Mouse (Mus musculus) layer of hippocampus, postnatal 25 days (tissue): ENCODE results near the gene Gm20683. TPM values are rescaled to one million over a fixed set of nuclear protein-coding genes. Genes with fewer than 3 reads are reported as not detected.
"Not testable (repeated sequence)": the region's sequence is repeated elsewhere in the genome, so short reads cannot be mapped to it uniquely, and the experiment has no call there.

Source experiments
- DNase-seq, 2 experiments: peaks; one replicate each; pipeline ENCODE4 v3.0.0; 2022; ENCODE audit warnings: mixed read lengths in 2 of 2, low spot score in 1 of 2; ENCODE audit errors: extremely low spot score in 1 of 2
- total RNA-seq, 2 experiments: library from RNA; stranded (reverse); gene quantifications; 2 replicates each; pipeline ENCODE4 v1.2.3; 2021

Gm20683 gene
- total RNA-seq, 2 experiments from 2014 or later: 26.0 to 28.5 TPM

GRCm38 (mm10) chr17:25874721-25875170 is 33.2 kb upstream of the Gm20683 start, which contains the start of gene Mettl26:
Gene Mettl26, plus strand, starts transcription at chr17:25875074.
- peak; percentile 100 for DNase-seq

- DNase-seq: no peak
Measured at GRCm38 (mm10) chr17:25874148-25874720, 32.7 kb upstream of the Gm20683 start.

- no peak for DNase-seq
Measured at GRCm38 (mm10) chr17:25873405-25874147, 32.0 kb upstream of the Gm20683 start.

- DNase-seq: no peak
Measured at GRCm38 (mm10) chr17:25872676-25873075, 31.1 kb upstream of the Gm20683 start.

GRCm38 (mm10) chr17:25871566-25871965 is 30.0 kb upstream of the Gm20683 start:
- not testable (repeated sequence) for DNase-seq

- DNase-seq: no peak
Measured at GRCm38 (mm10) chr17:25869954-25870353, 28.4 kb upstream of the Gm20683 start.

GRCm38 (mm10) chr17:25869498-25869897 is 27.9 kb upstream of the Gm20683 start:
- no peak for DNase-seq

- DNase-seq: peak; percentile 62 to 64
Measured at GRCm38 (mm10) chr17:25868601-25869191, 27.1 kb upstream of the Gm20683 start, which contains the start of gene Mcrip2. Gene Mcrip2, minus strand, starts transcription at chr17:25868764.

- no peak for DNase-seq
Measured at GRCm38 (mm10) chr17:25867836-25868600, 26.5 kb upstream of the Gm20683 start.

GRCm38 (mm10) chr17:25867509-25867835 is 25.9 kb upstream of the Gm20683 start:
- no peak for DNase-seq

GRCm38 (mm10) chr17:25866172-25866571 is 24.6 kb upstream of the Gm20683 start:
- no peak for DNase-seq

- DNase-seq: no peak
Measured at GRCm38 (mm10) chr17:25865288-25865687, 23.7 kb upstream of the Gm20683 start.

- DNase-seq: no peak
Measured at GRCm38 (mm10) chr17:25864311-25864710, 22.7 kb upstream of the Gm20683 start.

- no peak for DNase-seq
Measured at GRCm38 (mm10) chr17:25863681-25864080, 22.1 kb upstream of the Gm20683 start.

GRCm38 (mm10) chr17:25861704-25862612 is 20.4 kb upstream of the Gm20683 start:
- no peak for DNase-seq

GRCm38 (mm10) chr17:25860832-25861703 is 19.5 kb upstream of the Gm20683 start, which contains the start of gene Wdr90:
Gene Wdr90, minus strand, starts transcription at chr17:25861501.
- DNase-seq: peak; percentile 84 to 85

- no peak for DNase-seq
Measured at GRCm38 (mm10) chr17:25860229-25860628, 18.7 kb upstream of the Gm20683 start.

- DNase-seq: peak; percentile 86 to 89
Measured at GRCm38 (mm10) chr17:25844396-25844901, 2.9 kb upstream of the Gm20683 start, which contains the start of gene Rhot2. Gene Rhot2, minus strand, starts transcription at chr17:25844851.
